Mouse (Mus musculus): ENCODE results near the gene Gpr171.
"Not testable (repeated sequence)": the region's sequence is repeated elsewhere in the genome, so short reads cannot be mapped to it uniquely, and the experiment has no call there.

DNA sequence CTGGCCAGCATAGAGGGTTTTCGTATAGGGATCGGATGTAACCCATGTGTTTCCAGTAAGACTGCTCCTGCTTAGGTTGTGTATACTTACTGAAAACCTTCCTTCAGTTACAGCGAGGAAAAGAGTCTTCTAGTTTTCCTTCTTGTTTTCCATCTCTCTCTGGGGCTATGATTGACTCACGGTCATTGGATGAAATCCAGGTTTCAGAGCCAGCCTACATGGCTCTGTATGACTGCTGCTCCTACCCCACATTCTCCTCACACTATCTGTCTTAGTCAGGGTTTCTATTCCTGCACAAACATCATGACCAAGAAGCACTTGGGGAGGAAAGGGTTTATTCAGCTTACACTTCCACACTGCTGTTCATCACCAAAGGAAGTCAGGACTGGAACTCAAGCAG is 39.3 kb upstream of the Gpr171 start:
- not testable (repeated sequence) for TF ChIP-seq MAFK (IDR thresholded peaks at IDR 0.05; ENCODE audit: insufficient read depth, low read depth, low read length); ZC3H11A (IDR thresholded peaks at IDR 0.05; ENCODE audit: borderline replicate concordance, low read depth, low read length)

Measured in ES-E14 (cell line).